Mouse (Mus musculus) frontal cortex, postnatal 36 days (tissue): ENCODE data around the gene Vmn1r38.
"Not testable (repeated sequence)": the region's sequence is repeated elsewhere in the genome, so short reads cannot be mapped to it uniquely, and the experiment has no call there.

Source experiments
- DNase-seq, 2 experiments: peaks; one replicate each; pipeline ENCODE4 v3.0.0; 2022; ENCODE audit warnings: low spot score in 2 of 2

Vmn1r38 gene

DNA sequence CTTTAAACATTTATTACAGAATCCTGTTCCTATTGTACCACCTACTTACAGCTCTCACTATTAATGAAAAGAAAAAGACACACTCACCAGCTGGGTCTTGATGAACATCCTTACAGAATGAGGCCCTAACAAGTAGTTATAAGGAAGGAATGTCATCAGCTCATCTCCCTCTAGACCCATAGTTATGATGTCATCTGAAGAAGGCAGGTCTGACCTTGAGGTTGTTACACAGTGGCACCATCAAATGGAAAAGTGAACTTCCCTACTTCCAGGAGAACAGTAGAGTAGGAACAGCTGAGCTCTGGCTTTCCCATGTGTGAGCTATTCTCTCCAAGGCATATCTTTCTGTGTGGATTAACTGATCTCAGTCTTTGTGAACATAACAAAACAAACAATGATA lies at the start of gene Vmn1r38:
Gene Vmn1r38, minus strand, starts transcription at position 101 of the 400 bp plus-strand sequence.
- DNase-seq, result not testable (repeated sequence)

DNA sequence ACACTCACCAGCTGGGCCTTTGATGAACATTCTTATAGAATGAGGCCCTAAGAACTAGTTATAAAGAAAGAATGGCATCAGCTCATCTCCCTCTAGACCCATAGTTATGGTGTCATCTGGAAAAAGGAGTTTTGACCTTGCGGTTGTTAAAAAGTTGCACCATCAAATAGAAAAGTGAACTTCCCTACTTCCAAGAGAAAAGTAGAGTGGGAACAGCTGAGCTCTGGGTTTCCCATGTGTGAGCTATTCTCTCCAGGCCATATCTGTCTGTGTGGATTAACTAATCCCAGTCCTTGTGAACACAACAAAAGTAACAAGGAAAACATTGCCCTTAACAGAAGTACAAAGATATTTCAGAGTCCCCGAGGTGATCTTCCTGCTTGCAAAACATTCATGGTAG lies 28.1 kb upstream of the Vmn1r38 start, which contains the start of gene Vmn1r39:
Gene Vmn1r39, minus strand, starts transcription at position 101 of the 400 bp plus-strand sequence.
- no peak for DNase-seq

DNA sequence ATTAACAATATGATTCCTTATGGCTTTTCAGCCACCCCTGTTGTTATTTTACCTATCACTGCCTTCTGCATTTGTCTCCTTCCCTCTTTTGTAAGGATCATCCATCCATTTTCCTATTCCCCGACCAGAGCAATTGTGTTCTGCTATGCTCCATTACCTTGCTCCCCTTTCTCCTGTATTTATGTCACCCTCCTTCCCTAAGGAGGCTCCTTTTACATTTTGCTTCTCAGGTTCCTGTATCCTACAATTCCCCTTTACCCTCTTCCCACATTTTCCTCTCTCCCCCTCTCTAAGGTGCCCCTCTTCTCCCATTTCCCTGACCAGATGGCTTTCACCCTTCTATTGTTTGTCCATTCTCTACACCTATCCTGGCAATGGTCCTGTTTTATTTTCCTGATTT lies 23.9 kb upstream of the Vmn1r38 start:
- DNase-seq, result no peak

DNA sequence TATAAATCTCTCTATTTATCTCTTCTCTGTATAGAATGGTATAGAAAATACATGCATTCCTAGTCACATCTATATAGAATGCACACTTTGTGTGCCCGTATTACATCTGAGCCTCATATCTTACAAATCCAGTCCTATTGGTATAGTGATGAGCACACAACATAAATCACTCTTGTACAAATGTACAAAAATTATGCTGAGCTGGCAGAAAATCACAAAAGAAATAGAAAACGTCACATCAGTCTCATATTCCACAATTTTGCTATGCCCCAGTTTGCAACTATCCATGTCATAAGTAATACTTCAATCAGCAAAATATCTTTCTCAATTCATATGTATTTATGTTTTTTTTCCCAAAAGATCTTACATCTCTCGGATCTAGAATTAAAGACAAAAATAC lies 23.3 kb upstream of the Vmn1r38 start:
- DNase-seq, result no peak

DNA sequence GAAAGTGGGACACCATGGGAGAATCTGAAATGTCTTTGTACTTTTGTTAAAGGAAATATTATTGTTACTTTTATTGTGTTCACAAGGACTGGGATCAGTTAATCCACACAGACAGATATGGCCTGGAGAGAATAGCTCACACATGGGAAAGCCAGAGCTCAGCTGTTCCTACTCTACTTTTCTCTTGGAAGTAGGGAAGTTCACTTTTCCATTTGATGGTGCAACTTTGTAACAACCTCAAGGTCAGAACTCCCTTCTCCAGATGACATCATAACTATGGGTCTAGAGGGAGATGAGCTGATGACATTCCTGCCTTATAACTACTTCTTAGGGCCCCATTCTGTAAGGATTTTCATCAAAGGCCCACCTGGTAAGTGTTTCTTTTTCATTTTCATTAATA lies 53.3 kb downstream of the Vmn1r38 start, which contains the start of gene Vmn1r37:
Gene Vmn1r37, plus strand, starts transcription at position 301 of the 400 bp plus-strand sequence.
- not testable (repeated sequence) for DNase-seq
